Mouse (Mus musculus): ENCODE data around the gene Dcaf7.

GRCm38 (mm10) chr11:106037418-106037751 lies 713 bp downstream of the Dcaf7 start:
- TF ChIP-seq CTCF (IDR thresholded peaks at IDR 0.05; ENCODE audit: low read depth) (no peak), EP300 (IDR thresholded peaks at IDR 0.05; ENCODE audit: low read depth) (no peak)

All from heart, postnatal 0 days (tissue).